Mouse (Mus musculus) skeletal muscle tissue, adult 2 months (tissue): ENCODE measurements at regions not wholly inside any gene's neighbourhood (a gene's known extent, or its start where the extent isn't known, plus 50 kb on each side); places are given as distances from the start of the nearest gene placed in this dataset.
A peak's percentile ranks its signal among the peaks of the same experiment; 100 is the strongest.
"Not testable (repeated sequence)": the region's sequence is repeated elsewhere in the genome, so short reads cannot be mapped to it uniquely, and the experiment has no call there.

ENCODE experiments used
- DNase-seq: peaks from one replicate; pipeline ENCODE4 v3.0.0-alpha.2; 2012; ENCODE audit warnings: low read depth, low spot score

DNA sequence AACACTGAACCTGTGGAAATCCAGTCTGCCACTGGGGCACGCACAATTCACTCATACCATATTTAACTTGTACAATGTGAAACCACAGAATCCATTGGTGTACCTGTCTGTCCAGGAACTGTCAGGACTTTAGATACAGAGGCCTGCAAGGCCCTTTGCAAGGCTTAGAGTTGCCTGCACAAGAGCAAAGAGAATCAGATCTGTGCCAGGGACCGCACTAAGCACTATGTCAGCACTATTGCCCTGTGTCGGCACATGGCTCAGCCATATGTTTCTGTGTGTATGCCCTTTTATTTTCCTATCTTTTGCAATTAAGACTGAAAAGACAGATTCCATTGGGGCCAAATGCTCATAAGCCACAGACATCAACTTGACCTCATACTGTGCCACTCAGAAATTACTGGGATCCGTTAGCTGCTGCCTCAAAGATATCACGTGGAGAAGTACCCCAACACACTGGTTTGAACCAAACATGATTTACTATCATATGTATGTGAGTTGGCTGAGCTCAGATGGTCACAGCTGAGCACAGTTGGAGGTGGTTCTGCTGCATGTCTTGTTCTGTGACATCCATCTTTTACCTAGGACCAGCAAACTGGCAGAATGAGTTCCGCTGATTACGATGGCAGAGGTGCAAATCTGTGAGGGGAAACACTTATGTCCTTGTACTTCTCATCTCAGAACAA lies 181.7 kb upstream of the Prkcq start:
- no peak for DNase-seq

DNA sequence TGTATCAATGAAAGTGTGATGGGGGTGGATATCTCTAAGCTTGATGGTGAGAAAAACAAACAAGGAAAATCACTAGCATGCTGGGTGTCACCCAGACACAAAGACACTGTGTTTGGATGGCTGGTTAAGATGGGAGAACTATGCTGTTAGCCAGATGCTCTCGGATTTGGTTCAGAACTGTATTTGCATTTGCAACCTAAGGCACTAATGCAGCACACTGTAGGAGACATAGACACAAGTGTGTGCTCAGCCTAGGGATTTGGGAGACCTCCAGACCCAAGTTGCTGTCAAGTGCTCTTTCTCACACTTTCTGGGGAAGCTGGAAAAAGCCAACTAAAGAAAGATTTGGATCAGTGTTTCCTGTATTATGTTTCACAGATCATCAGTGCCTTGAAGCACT lies 173.1 kb upstream of the Prkcq start:
- no peak for DNase-seq

DNA sequence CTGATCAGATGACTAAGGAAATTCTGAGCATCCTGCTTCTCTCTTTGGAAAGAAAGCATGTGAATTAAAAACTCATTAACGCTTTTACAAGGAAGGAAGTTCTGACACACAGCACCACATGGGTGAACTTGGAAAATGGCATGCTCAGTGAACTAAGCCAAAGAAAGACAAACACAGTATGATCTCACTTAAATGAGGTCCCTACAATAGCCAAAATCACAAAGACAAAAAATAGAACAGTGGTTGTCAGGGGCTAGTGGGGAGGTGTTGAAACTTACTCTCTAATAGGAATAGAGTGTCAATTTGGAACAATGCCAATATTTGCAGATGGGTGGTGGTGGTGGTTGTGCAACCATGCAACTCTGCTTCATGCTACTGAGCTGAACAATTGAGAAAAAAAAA lies 172.7 kb upstream of the Prkcq start:
- peak; percentile 24 for DNase-seq

DNA sequence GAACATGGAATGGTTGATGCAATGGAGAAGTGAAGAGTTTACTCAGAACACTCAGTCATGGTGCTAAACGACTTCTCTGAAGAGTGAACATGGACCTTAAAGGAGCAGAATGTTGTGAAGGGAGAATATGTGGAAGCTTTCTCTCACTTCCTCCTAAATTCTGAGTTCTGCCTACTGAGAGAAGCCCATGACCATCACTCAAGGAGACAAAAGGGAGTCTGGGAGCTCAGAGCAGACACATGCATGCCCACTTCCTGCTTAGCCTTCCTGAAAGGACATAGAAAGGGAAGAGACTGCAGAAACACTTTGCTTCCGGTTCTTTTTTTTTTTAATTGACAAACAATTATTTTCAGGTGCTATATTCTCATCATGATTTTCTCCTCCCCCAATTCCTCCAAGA lies 166.1 kb upstream of the Prkcq start:
- no peak for DNase-seq

DNA sequence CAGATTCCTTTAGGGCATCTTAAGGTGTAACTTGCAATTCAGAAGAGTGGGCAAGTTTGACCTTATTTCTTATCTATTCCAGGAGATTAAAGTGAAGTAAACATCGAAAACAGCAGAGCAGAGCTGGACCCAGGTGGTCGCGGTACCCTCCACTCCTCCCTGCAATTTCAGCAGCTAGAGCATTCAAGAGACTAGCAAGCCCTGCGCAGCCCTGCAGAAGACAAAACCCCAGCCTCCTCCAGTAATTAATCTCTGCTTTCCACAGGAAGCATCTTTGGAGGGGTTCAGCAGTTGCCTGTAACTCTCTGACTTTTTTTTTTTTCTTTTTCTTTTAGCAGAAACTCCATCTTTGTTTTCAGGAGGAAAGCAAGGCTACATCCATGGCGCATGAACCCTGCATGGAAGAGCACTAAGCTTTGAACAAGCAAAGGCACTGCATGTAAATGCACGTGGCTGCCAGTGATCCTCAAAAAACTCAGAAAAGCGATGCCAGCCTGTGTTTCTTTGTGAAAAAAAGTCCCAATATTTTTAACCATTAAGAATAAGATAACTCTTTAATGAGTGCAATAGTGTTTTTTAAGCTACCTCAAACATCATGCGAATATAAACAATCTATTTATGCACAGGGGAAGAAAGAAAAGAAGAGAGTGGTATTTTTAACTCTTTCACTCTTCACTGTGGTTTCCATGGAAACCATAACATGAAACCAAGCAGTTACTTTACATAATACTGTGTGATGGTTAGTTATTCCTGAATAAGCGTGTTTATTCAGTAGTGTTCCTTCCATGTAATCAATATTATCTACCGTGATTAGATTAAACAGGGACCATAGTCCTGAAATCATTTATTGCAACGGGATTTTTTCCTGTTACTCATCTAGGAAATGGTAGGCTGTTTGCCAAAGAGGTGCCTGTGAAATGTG lies 160.6 kb upstream of the Prkcq start:
- no peak for DNase-seq

DNA sequence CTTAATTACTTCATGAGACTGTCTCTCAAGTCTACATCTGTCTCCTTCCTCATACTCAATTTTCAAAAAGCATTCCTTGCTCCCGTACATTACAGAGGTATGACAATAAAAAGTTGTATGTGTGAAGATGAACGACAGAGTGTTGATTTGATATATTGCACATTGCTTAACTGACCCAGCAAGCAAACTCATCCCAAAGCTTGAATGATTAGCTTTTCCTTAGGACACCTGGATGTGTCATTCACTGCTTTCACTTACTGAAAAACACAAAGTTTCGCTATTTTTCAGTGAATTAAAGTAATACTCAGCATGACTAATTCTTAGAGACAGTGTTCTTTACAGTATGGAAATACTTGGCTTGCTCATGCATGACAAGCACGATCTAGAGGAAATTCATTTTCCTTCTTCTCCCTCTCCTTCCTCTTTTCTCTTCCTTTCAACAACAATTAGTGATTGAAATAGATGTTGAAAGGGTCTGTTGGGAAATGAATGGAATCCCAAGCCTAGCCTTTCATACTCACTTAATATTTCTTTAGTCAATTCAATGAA lies 159.5 kb upstream of the Prkcq start:
- no peak for DNase-seq

DNA sequence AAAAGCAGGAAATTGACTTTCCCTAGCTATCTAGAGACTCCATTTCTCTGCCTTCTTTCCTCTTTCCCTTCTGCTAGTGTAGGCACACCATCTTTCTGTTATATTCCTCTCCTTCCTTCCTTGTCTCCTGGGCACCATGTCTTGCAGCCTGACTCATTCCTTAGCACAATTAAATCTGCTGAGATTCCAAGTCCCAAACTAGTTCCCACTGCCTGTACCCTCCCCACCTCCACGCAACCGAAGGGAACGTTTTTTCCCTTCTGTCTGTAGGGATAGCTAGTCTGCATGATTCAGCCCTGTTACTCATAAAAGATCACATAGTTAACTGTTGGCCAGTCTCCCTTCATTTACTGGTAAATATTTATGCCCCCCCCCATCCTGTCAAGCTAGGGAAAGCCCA lies 158.8 kb upstream of the Prkcq start:
- no peak for DNase-seq

DNA sequence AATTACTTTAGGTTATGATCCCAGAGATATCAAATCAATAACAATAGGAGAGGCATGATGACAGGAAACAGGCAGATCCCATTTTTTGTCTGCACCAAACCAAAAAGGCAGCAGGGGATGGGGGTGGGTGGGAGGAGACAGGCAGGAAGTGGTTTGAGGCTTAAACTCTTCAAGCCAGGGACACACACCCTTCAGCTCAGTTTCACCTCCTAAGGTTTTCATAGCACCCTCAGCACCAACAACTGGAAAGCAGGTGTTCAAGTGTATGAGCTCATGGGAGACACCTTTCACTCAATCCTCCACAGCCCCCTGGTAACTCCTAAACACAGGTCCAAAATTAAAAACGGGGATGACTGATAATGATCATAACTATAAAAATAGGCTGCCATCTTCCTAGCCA lies 155.5 kb upstream of the Prkcq start:
- no peak for DNase-seq

DNA sequence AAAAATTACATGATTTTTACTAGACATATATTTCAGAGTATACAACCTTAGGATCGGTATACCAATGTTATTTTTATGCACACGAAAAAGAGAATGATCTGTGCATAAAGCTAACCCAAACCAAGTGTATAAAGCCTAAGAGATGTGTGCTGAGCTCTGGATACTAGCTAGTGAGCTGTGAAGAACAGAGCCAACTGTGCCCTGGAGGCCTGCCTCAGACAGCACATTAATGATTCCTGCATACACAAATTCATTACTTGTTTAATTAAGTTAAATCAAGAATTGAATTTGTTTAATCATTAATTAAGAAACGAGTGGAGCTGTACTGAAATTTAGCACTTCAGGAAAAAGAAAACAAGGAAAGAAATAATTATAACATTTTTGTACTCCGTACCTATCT lies 139.0 kb upstream of the Prkcq start:
- no peak for DNase-seq

DNA sequence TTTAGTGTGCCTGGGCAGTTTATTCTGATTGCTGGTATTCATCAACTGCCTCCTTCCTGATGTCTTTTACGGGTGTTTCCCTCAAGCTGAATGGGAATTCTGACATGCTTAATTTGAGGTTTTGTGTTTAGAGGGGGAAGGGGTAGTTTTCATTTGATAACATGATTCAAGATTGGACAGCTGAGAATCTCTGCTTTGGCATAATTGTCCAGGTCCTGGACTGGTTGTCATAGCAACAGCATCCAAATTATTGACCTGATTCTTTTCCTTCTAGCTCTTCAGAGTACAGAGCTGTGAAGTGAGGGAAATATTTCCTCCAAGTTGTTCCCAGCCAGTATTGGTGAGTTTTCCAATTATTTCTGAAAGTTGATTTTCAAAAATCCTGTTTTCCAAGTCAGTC lies 137.7 kb upstream of the Prkcq start:
- no peak for DNase-seq

DNA sequence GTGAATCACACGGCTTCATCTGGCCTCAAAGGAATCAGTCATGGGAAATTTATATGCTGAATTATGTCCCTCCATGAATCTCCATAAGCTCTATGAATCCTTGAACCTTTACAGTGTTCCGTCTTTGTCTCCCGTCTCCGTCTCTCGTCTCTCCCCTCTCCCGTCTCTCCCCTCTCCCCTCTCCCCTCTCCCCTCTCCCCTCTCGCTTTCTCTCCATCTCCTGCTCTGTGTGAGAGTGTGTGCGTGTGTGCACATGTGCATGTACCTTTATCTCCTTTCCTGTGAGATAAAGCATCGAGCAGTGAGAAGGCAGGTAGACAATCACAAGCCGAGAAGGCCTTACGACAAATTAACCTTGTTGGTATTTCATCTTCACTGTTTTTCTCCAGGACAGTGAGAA lies 134.6 kb upstream of the Prkcq start:
- DNase-seq: no peak

DNA sequence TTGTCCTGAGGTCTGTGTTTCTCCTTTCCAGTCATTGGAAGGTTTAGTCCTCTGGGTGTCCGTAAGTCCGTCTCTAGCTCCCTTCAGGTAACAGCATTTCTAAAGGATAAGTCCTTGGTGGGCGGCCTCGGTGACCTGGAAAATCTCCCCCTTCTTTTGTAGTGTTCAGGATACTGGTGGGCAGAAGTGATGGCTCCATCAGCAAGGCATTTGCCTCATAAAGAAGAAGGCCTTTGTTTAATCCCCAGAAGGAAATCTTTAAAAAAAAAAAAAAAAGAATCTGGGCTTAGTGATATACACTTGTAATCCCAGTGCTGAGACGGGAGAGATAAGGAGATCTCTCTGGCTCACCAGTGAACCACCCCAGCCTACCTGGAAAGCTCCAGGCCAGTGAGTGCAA lies 133.5 kb upstream of the Prkcq start:
- DNase-seq: no peak

DNA sequence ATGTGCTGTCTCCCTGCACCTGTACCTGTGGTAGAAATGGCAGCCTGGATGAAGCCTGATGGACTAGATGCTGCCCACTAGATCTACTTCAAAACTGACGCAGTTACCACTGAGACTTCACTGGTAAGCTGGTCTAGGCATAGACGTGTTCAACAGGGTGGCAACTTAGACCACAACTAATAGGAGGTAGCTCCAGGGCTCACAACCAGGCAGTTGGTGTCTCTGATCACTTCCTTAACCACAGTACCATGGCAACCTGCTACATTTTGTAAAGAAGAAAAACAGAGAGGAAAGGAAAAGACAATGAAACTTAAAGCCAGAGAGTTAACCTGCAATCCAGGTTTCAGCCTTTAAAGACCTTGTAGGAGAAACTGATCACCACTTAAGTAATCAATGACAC lies 131.9 kb upstream of the Prkcq start:
- no peak for DNase-seq

DNA sequence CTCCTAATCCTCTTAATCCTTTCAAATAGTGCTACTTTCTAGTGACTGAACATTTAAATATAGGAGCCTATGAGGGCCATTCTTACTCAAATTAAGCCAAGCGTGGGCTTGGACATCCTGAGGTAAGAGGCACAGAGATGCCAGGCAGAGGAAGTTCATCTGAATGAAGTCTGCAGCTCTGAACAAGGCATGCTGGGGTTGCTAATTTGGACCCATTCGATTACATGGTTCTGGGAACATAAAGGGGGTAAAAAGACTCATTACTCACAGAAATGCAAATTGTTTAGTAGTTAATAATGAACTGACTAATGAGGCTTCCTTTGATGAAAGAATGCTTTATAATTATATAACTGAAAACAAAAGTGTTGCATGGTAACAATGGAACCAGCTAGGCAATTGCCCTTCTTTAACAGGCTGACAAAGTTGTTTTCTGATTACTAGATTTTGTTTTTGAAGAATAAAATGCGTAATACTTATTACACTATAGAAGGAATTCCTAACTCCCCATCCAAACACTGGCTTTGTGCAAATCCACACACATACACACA lies 127.1 kb upstream of the Prkcq start:
- no peak for DNase-seq

DNA sequence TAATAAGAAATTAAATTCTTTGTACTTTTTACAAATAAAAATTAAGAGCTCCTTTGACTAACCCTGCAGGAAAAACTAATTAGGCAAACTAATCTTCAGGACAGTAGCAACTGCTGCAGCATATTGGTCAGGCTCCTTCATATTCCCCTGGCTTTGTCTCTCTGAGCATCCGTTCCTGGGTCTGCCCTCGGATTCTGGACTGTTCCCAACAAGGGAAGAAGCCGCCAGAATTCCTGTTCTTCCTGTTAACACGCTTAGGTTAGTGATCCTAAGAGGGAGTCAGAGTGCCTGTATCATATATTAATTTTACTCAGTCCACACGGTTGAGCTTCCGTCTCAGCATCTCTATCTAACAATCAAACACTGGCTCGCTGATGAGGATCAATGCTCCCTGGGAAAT lies 120.3 kb upstream of the Prkcq start:
- no peak for DNase-seq

DNA sequence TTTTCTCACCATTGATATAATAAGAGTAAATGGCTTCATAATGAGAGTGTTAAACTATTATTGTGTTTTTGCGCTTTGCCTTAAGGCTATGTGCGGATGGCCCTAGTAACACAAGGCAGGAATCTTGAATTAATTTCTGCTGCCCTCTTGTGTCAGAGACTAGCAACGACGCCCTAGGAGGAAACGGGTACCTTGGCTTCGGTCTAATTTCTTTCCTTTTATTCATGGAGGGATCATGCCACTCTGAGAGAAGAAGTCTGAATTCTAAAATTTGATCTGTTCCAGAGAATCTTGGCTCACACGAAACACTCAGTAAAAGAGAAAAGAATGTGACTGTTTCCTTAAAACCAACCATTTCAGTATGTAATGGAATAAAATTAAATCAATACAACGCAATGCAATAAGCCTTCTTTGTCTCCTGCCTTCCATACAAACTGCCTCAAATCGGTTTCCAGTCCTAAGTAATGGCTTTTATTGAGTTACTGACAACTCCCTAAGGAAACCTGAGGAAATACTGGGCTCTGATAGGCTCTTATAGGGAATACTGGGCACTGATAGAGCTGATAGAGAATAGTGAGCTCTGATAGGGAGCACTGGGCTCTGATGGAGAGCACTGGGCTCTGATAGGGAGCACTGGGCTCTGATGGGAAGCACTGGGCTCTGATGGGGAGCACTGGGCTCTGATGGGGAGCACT lies 112.0 kb upstream of the Prkcq start:
- DNase-seq: peak; percentile 7

DNA sequence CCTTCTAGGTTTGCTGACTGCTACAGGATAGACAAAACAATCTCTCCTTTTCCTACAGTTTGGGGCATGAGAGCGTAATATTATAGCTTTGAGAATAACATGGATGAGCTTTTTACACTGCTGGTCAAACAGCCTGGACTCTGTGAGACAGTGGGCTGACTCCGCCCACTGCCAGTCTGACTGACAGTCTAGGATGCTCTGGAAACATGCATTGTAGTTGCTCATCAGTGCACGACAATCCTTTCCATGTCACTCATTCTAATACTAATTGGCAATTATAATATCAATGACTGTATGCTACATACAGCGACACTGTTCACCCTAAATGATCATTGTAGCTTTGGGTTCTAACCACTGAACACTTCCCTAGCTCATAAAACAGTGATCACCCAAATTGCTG lies 104.5 kb upstream of the Prkcq start:
- DNase-seq: no peak

DNA sequence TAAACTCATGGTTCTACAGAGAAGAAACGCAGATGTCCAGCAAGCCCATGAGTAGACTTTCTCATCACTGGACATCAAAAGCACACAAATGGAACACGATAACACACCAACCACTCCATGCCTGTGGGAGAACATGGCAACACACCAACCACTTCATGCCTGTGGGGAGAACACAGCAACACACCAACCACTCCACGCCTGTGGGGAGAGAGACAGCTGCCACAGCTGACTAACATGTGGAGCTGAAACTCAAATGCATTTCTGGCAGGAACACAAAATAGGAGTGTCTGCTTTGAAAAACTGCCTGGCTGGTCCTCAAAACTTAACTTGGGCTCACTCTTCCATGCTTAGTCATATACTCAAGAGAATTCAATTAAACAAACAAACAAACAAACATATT lies 88.4 kb upstream of the Prkcq start:
- no peak for DNase-seq

DNA sequence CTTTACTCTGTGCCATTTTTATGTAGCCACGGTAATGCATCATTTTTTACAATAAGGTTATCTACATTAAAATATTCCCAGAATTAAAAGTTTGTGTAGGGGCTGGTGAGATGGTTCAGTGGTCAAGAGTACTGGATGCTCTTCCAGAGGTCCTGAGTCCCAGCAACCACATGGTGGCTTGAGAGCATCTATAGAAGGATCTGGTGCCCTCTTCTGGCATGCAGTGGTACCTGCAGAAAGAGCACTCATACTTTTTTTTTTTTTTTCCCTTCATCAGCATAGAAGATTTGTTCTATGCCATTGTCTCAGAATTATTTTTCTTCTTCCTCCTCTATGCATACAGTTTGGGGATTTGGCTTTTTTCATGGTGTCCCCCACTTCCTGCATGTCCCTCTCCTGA lies 84.9 kb upstream of the Prkcq start:
- DNase-seq: no peak

DNA sequence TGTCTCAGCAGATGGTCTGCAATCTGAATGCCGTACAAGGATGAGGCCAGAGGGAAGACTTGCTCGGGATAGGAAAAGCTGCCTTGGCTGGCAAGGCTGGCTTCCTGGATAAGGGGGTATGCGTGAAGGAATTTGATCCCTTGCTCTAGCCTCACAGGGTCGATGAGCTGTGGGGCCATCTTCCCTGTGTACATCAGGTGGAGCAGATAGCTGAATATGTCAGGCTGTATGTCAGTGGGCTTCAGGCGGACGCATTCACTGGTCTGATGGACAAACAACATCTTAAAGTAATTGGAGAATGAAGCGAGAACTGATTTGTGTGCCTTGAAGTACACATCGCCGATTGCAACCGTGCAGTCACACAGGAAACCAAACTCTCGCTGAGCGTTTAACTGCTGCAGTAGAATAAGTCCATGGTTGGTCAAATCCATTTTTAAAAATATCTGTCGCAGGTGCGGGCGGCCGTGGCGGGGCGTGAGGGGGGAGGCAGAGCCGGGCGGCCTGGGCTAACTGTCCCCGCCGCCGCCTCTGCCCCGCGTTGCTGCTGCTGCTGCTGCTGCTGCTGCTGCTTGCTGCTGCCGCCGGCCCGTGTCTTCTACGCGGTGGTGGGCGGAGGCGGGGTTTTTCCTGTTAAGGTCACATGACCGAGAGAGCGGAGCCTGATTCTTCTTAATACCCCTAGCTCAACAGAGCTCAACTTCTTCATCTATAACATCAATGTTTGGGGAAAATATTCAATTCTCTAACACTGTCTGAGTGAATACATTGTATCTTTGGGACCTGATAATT lies 71.9 kb upstream of the Prkcq start:
- not testable (repeated sequence) for DNase-seq

DNA sequence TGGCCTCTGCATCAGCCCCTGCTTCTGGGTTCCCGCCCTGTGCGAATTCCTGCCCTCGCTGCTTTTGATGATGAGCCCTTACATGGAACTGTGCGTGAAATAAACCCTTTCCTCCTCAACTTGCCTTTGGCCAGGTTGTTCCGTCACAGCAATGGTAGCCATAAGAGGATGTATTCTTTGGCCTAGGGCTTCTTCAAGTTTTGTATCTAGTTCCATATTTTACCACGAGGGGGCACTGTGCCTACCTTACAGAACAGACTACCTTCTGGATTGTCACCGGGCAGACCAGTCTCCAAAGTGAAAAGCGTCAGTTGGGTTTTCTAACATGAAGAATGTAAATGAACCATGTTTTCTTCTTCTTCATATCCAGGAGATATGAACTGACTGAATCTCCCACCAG lies 58.7 kb upstream of the Prkcq start:
- DNase-seq: peak; percentile 39
